Mouse (Mus musculus) lung, postnatal 0 days (tissue): ENCODE results near the gene Med9.

Experiments
- CTCF ChIP-seq: IDR thresholded peaks from 2 replicates; pipeline ENCODE4 v1.5.1; 2016; ENCODE audit warnings: antibody characterized with exemption, mild to moderate bottlenecking
- EP300 ChIP-seq: IDR thresholded peaks from 2 replicates; pipeline ENCODE4 v1.6.1; 2016; ENCODE audit warnings: antibody characterized with exemption, mild to moderate bottlenecking, control low read depth

DNA sequence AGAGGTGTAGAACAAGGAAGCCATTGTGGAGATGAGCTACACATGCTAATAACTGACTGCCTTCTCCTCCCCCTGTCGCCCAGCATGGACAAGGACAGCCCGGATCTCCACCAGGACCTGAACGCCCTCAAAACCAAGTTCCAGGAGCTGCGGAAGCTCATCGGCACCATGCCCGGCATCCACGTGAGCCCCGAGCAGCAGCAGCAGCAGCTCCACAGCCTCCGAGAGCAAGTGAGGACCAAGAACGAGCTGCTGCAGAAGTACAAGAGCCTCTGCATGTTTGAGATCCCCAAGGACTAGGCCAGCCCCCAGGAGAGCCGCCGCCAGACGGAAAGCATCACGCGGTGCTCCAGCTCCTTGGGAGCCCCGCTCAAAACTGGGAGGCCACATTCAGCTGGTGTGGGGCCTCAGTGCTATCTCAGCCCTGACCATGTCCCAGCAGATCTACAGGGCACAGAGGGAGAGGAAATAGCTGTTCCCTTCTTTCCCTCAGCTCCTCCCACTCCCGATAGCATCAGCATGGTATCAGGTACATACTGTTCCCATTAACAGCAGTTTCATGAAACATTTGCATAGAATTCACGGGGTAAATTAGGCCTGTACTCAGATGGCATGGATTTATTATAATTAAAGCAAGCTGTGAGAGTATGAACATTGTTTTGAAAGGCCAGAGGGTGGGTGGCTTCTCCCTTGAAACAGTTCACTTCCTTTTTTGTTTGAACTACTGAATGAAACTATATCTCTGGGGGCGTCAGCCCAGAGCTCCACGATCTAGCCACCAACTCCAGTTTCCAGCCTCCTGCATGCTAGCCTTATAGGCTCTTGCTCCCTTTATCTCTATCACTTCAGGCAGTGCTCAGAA lies 12.7 kb downstream of the Med9 start:
- TF ChIP-seq CTCF: no peak
- peak; percentile 34; the same call in 1 of the 2 replicates for TF ChIP-seq EP300
